Mouse (Mus musculus) heart, embryonic 16.5 days (tissue): ENCODE data around the gene Ror1. TPM values are rescaled to one million over a fixed set of nuclear protein-coding genes. Genes with fewer than 3 reads are reported as not detected.

ENCODE experiments used
- ATAC-seq: fragments of 200-750 bp; cut with Nextera tagmentation; replicated peaks from 2 replicates; pipeline ENCODE4 v1.8.0; 2017; ENCODE audit warnings: moderate number of reproducible peaks; ENCODE audit not compliant: insufficient read depth, low FRiP score; ENCODE audit errors: extremely low read depth
- H3K27ac ChIP-seq: fragments of 300-500 bp; sonication (generic); 2 replicates; pipeline ENCODE4 v1.5.1; 2014; ENCODE audit warnings: mild to moderate bottlenecking, low read length, control low read depth, moderate library complexity
- H3K27me3 ChIP-seq: fragments of 300-500 bp; sonication (generic); 2 replicates; pipeline ENCODE4 v1.6.1; 2014; ENCODE audit warnings: low read length, mixed read lengths; ENCODE audit not compliant: control insufficient read depth, insufficient read depth
- H3K36me3 ChIP-seq: fragments of 300-500 bp; sonication (generic); 2 replicates; pipeline ENCODE4 v1.6.1; 2014; ENCODE audit not compliant: control insufficient read depth, insufficient read depth
- H3K4me1 ChIP-seq: fragments of 300-500 bp; sonication (generic); 2 replicates; pipeline ENCODE4 v1.6.1; 2014; ENCODE audit warnings: low read length, mixed read lengths; ENCODE audit not compliant: control insufficient read depth, insufficient read depth
- H3K4me2 ChIP-seq: fragments of 300-500 bp; sonication (generic); 2 replicates; pipeline ENCODE4 v1.6.1; 2014; ENCODE audit warnings: low read depth, mild to moderate bottlenecking, control low read depth, low read length
- H3K4me3 ChIP-seq: fragments of 300-500 bp; sonication (generic); 2 replicates; pipeline ENCODE4 v1.5.1; 2014; ENCODE audit warnings: mild to moderate bottlenecking, control low read depth, low read length
- H3K9ac ChIP-seq: fragments of 300-500 bp; sonication (generic); 2 replicates; pipeline ENCODE4 v1.6.1; 2014; ENCODE audit warnings: low read length, control low read depth
- H3K9me3 ChIP-seq: fragments of 300-500 bp; sonication (generic); replicated peaks from 2 replicates; pipeline ENCODE4 v1.6.1; 2016; ENCODE audit warnings: low read length; ENCODE audit not compliant: control insufficient read depth
- WGBS: fragments of 180-500 bp; shearing (Covaris S2); extraction: QIAGEN DNeasy Blood & Tissue Kit; methylation state at CpG from one replicate; pipeline ENCODE4 v1.1.7; 2014; 5-methylcytosine and 5-hydroxymethylcytosine counted together
- polyA plus RNA-seq: library from polyadenylated mRNA; unstranded; fragments of >200 nt; fragmentation: Nextera tagmentation; extraction: Ambion mirVana; gene quantifications from 2 replicates; pipeline ENCODE4 v1.2.1, GENCODE M21; 2015

Gene Ror1
- polyA plus RNA-seq, 1 experiment from 2014 or later, result 10.7 TPM

GRCm38 (mm10) chr4:100363666-100364065 lies 268.1 kb downstream of the Ror1 start:
- no peak overlapping the region for H3K4me2 ChIP-seq
- no peak overlapping the region for H3K4me3 ChIP-seq
- H3K27ac ChIP-seq, result 0 out of 2 replicates have a peak overlapping the region, but pooled peaks have one; percentile 4
- no peak overlapping the region for H3K9ac ChIP-seq
- no peak for ATAC-seq
- no peaks in the 10 kb centered on the region for H3K27me3 ChIP-seq
- H3K4me1 ChIP-seq, result peaks cover 10% of the 10 kb centered on the region; the same call in 1 of the 2 replicates
- WGBS, result 85% methylated on average over 7 of the region's 7 CpGs
- H3K36me3 ChIP-seq, result no peaks in the 10 kb centered on the region
- no peaks in the 10 kb centered on the region for H3K9me3 ChIP-seq

- Histone ChIP-seq H3K9me3 (no peaks in the 10 kb centered on the region), H3K4me3 (no peak overlapping the region), H3K4me1 (peaks cover 7% of the 10 kb centered on the region), H3K9ac (no peak overlapping the region), H3K27me3 (no peaks in the 10 kb centered on the region), H3K27ac (no peak overlapping the region), H3K4me2 (no peak overlapping the region), H3K36me3 (no peaks in the 10 kb centered on the region)
- no peak for ATAC-seq
- WGBS, result 91% methylated on average over 2 of the region's 2 CpGs
Measured at GRCm38 (mm10) chr4:100368691-100369090, 273.1 kb downstream of the Ror1 start.

- no peak overlapping the region for H3K27ac ChIP-seq
- no peak for ATAC-seq
Measured at GRCm38 (mm10) chr4:100369541-100370174, 274.1 kb downstream of the Ror1 start.

GRCm38 (mm10) chr4:100372806-100373205 lies 277.2 kb downstream of the Ror1 start:
- WGBS, result 54% methylated on average over 11 of the region's 11 CpGs
- no peak overlapping the region for H3K27ac ChIP-seq
- no peak for ATAC-seq

More at GRCm38 (mm10) chr4:100369541-100370174, 274.1 kb downstream of the Ror1 start:
- Histone ChIP-seq H3K36me3 (no peaks in the 10 kb centered on the region), H3K9me3 (no peaks in the 10 kb centered on the region), H3K4me3 (no peak overlapping the region), H3K4me2 (no peak overlapping the region), H3K27me3 (no peaks in the 10 kb centered on the region), H3K4me1 (peaks cover 5% of the 10 kb centered on the region), H3K9ac (no peak overlapping the region)
- 87% methylated on average over 7 of the region's 7 CpGs for WGBS

GRCm38 (mm10) chr4:100373780-100374179 lies 278.2 kb downstream of the Ror1 start:
- no peak for ATAC-seq
- H3K9ac ChIP-seq, result no peak overlapping the region
- no peaks in the 10 kb centered on the region for H3K27me3 ChIP-seq
- H3K4me2 ChIP-seq, result no peak overlapping the region
- peaks cover 30% of the 10 kb centered on the region for H3K4me1 ChIP-seq
- H3K9me3 ChIP-seq, result no peaks in the 10 kb centered on the region
- H3K27ac ChIP-seq, result no peak overlapping the region
- WGBS, result 53% methylated on average over 4 of the region's 4 CpGs
- no peak overlapping the region for H3K4me3 ChIP-seq
- no peaks in the 10 kb centered on the region for H3K36me3 ChIP-seq

More at GRCm38 (mm10) chr4:100372806-100373205, 277.2 kb downstream of the Ror1 start:
- Histone ChIP-seq H3K9me3 (no peaks in the 10 kb centered on the region), H3K4me2 (no peak overlapping the region), H3K9ac (no peak overlapping the region), H3K27me3 (no peaks in the 10 kb centered on the region), H3K4me3 (no peak overlapping the region), H3K4me1 (peaks cover 21% of the 10 kb centered on the region), H3K36me3 (no peaks in the 10 kb centered on the region)

- H3K4me3 ChIP-seq, result no peak overlapping the region
- H3K9me3 ChIP-seq, result no peaks in the 10 kb centered on the region
- H3K36me3 ChIP-seq, result no peaks in the 10 kb centered on the region
- H3K4me2 ChIP-seq, result no peak overlapping the region
- WGBS, result 89% methylated on average over 5 of the region's 5 CpGs
- ATAC-seq, result no peak
- H3K27me3 ChIP-seq, result no peaks in the 10 kb centered on the region
- H3K9ac ChIP-seq, result no peak overlapping the region
- peaks cover 34% of the 10 kb centered on the region for H3K4me1 ChIP-seq
- H3K27ac ChIP-seq, result no peak overlapping the region
Measured at GRCm38 (mm10) chr4:100375286-100375685, 279.7 kb downstream of the Ror1 start.

GRCm38 (mm10) chr4:100376163-100376562 lies 280.6 kb downstream of the Ror1 start:
- H3K27me3 ChIP-seq, result no peaks in the 10 kb centered on the region
- H3K4me2 ChIP-seq, result no peak overlapping the region
- no peak overlapping the region for H3K4me3 ChIP-seq
- H3K27ac ChIP-seq, result no peak overlapping the region
- H3K9ac ChIP-seq, result no peak overlapping the region
- WGBS, result 56% methylated on average over 6 of the region's 6 CpGs
- H3K36me3 ChIP-seq, result no peaks in the 10 kb centered on the region
- no peaks in the 10 kb centered on the region for H3K9me3 ChIP-seq
- peaks cover 40% of the 10 kb centered on the region for H3K4me1 ChIP-seq
- ATAC-seq, result no peak

- 68% methylated on average over 3 of the region's 3 CpGs for WGBS
- Histone ChIP-seq H3K9me3 (no peaks in the 10 kb centered on the region), H3K27ac (peak overlapping the region; percentile 69), H3K4me1 (peaks cover 43% of the 10 kb centered on the region), H3K4me3 (no peak overlapping the region), H3K4me2 (no peak overlapping the region), H3K9ac (no peak overlapping the region), H3K36me3 (no peaks in the 10 kb centered on the region), H3K27me3 (no peaks in the 10 kb centered on the region)
- ATAC-seq, result no peak
Measured at GRCm38 (mm10) chr4:100377231-100377630, 281.6 kb downstream of the Ror1 start.

GRCm38 (mm10) chr4:100377996-100378395 lies 282.4 kb downstream of the Ror1 start:
- 0 out of 2 replicates have a peak, but pooled peaks have one; percentile 29 for ATAC-seq
- no peak overlapping the region for H3K9ac ChIP-seq
- no peaks in the 10 kb centered on the region for H3K9me3 ChIP-seq
- no peak overlapping the region for H3K4me2 ChIP-seq
- no peaks in the 10 kb centered on the region for H3K36me3 ChIP-seq
- no peak overlapping the region for H3K4me3 ChIP-seq
- no peaks in the 10 kb centered on the region for H3K27me3 ChIP-seq
- WGBS, result 62% methylated on average over 4 of the region's 4 CpGs
- H3K4me1 ChIP-seq, result peaks cover 46% of the 10 kb centered on the region
- peak overlapping the region; percentile 69 for H3K27ac ChIP-seq
